Mouse (Mus musculus) spleen, adult 2 months (tissue): Measurements from ENCODE around the gene Kiss1r. TPM values are rescaled to one million over a fixed set of nuclear protein-coding genes. Genes with fewer than 3 reads are reported as not detected.

Experiments used
- DNase-seq, 2 experiments: peaks; one replicate each; pipeline versions ENCODE4 v3.0.0 to v3.0.0-alpha.2; 2012 to 2021; ENCODE audit warnings: low spot score in 2 of 2, low read depth in 1 of 2
- H3K27ac ChIP-seq: fragments of 200-500 bp; 2 replicates; pipeline ENCODE4 v1.5.1; 2012; ENCODE audit warnings: low read length, inconsistent platforms; ENCODE audit not compliant: insufficient read depth
- H3K27me3 ChIP-seq: fragments of 200-500 bp; 2 replicates; pipeline ENCODE4 v1.6.1; 2012; ENCODE audit warnings: mild to moderate bottlenecking, moderate library complexity, low read length, inconsistent platforms; ENCODE audit not compliant: control insufficient read depth, insufficient read depth
- H3K36me3 ChIP-seq: fragments of 200-500 bp; 2 replicates; pipeline ENCODE4 v1.6.1; 2012; ENCODE audit warnings: mild to moderate bottlenecking, low read length, inconsistent platforms; ENCODE audit not compliant: control insufficient read depth, insufficient read depth
- H3K4me1 ChIP-seq: fragments of 200-500 bp; 2 replicates; pipeline ENCODE4 v1.6.1; 2011; ENCODE audit warnings: inconsistent platforms; ENCODE audit not compliant: control insufficient read depth, insufficient read depth, insufficient read length
- H3K4me3 ChIP-seq: fragments of 200-500 bp; 2 replicates; pipeline ENCODE4 v1.5.1; 2011; ENCODE audit warnings: mild to moderate bottlenecking, inconsistent platforms; ENCODE audit not compliant: insufficient read depth, insufficient read length; ENCODE audit errors: extremely low read depth
- CTCF ChIP-seq: fragments of 200-500 bp; IDR thresholded peaks from 2 replicates; pipeline ENCODE4 v1.5.1; 2011; ENCODE audit warnings: mild to moderate bottlenecking, inconsistent platforms; ENCODE audit not compliant: insufficient read depth, insufficient read length, insufficient replicate concordance; ENCODE audit errors: extremely low read depth
- POLR2A ChIP-seq: fragments of 200-500 bp; IDR thresholded peaks from 2 replicates; pipeline ENCODE4 v1.6.1; 2011; ENCODE audit warnings: low read depth, low read length, inconsistent platforms
- WGBS: fragments of 180-500 bp; shearing (Covaris S2); methylation state at CpG from one replicate; pipeline ENCODE4 v1.1.7; 2018; 5-methylcytosine and 5-hydroxymethylcytosine counted together
- polyA plus RNA-seq: library from polyadenylated mRNA; depleted of rRNA; stranded (reverse); fragments of >200 nt; gene quantifications from 2 replicates; pipeline ENCODE4 v1.2.3, GENCODE M21; 2012; rRNA removed

Kiss1r gene
- polyA plus RNA-seq, 1 experiment = 5.3 TPM

- Histone ChIP-seq H3K36me3 (peaks cover 29% of the 10 kb centered on the region), H3K27me3 (peaks cover 10% of the 10 kb centered on the region), H3K4me3 (no peak within 1 kb of the TSS), H3K27ac (no peak within 1 kb of the TSS), H3K4me1 (no peaks in the 10 kb centered on the region; the same call in 1 of the 2 replicates)
- no peak for DNase-seq
- WGBS = 7% methylated on average over 44 of the region's 47 CpGs
- TF ChIP-seq POLR2A (no peak), CTCF (no peak)
These were observed 53.8 kb downstream of the Kiss1r start, which contains the start of gene Grin3b for GRCm38 (mm10) chr10:79970415-79971182. Grin3b (plus strand) TSS chr10:79970715.

GRCm38 (mm10) chr10:79971183-79971497 lies 54.4 kb downstream of the Kiss1r start:
- peaks cover 30% of the 10 kb centered on the region for H3K36me3 ChIP-seq
- no peak overlapping the region for H3K27ac ChIP-seq
- no peak for TF ChIP-seq CTCF
- no peak for TF ChIP-seq POLR2A
- no peak for DNase-seq
- no peaks in the 10 kb centered on the region; the same call in 1 of the 2 replicates for H3K4me1 ChIP-seq
- H3K27me3 ChIP-seq = peaks cover 10% of the 10 kb centered on the region
- no peak overlapping the region for H3K4me3 ChIP-seq
- 9% methylated on average over 21 of the region's 21 CpGs for WGBS

Other genes starting within 250 kb of the Kiss1r start
- gene Tpgs1, start 247.6 kb upstream of the Kiss1r start, polyA plus RNA-seq = 47.9 and 77.7 TPM in 2 replicates
- 119 and 143 TPM in 2 replicates for gene Cdc34, start 234.8 kb upstream of the Kiss1r start, polyA plus RNA-seq
- gene Gzmm, start 228.0 kb upstream of the Kiss1r start, polyA plus RNA-seq = 1.7 and 1.8 TPM in 2 replicates
- gene Bsg, start 212.5 kb upstream of the Kiss1r start, polyA plus RNA-seq = 208 and 255 TPM in 2 replicates
- gene Hcn2, start 200.3 kb upstream of the Kiss1r start, polyA plus RNA-seq = 0.77 and 1.5 TPM in 2 replicates
- gene Polrmt, start 170.4 kb upstream of the Kiss1r start, polyA plus RNA-seq = 60.5 and 62.5 TPM in 2 replicates
- not detected in 2 replicates for gene Fgf22, start 161.9 kb upstream of the Kiss1r start, polyA plus RNA-seq
- gene Rnf126, start 150.0 kb upstream of the Kiss1r start, polyA plus RNA-seq = 122 and 217 TPM in 2 replicates
- 5.8 and 10.9 TPM in 2 replicates for gene Fstl3, start 139.7 kb upstream of the Kiss1r start, polyA plus RNA-seq
- gene Prss57, start 126.0 kb upstream of the Kiss1r start, polyA plus RNA-seq = 1.4 and 1.6 TPM in 2 replicates
- gene Palm, start 123.4 kb upstream of the Kiss1r start, polyA plus RNA-seq = 9.2 and 14.6 TPM in 2 replicates
- gene Misp, start 96.0 kb upstream of the Kiss1r start, polyA plus RNA-seq = 0.07 and 0.18 TPM in 2 replicates
- gene Ptbp1, start 62.5 kb upstream of the Kiss1r start, polyA plus RNA-seq = 251 and 315 TPM in 2 replicates
- gene Prtn3, start 42.5 kb upstream of the Kiss1r start, polyA plus RNA-seq = 25.6 and 39.2 TPM in 2 replicates
- gene Plppr3, start 42.3 kb upstream of the Kiss1r start, polyA plus RNA-seq = 3.6 and 4.0 TPM in 2 replicates
- 33.0 and 61.9 TPM in 2 replicates for gene Elane, start 30.7 kb upstream of the Kiss1r start, polyA plus RNA-seq
- 71.5 and 138 TPM in 2 replicates for gene Cfd, start 26.1 kb upstream of the Kiss1r start, polyA plus RNA-seq
- gene Med16, start 8.0 kb upstream of the Kiss1r start, polyA plus RNA-seq = 46.4 and 73.7 TPM in 2 replicates
- not detected in 2 replicates for gene Gm26602, start 6.1 kb upstream of the Kiss1r start, polyA plus RNA-seq
- 117 and 150 TPM in 2 replicates for gene R3hdm4, start 4.2 kb downstream of the Kiss1r start, polyA plus RNA-seq
- 15.0 and 23.2 TPM in 2 replicates for gene Arid3a, start 10.1 kb downstream of the Kiss1r start, polyA plus RNA-seq
- gene Wdr18, start 43.2 kb downstream of the Kiss1r start, polyA plus RNA-seq = 41.2 and 51.6 TPM in 2 replicates
- gene Grin3b, start 53.7 kb downstream of the Kiss1r start, polyA plus RNA-seq = 0.12 and 0.16 TPM in 2 replicates
- 266 and 371 TPM in 2 replicates for gene Tmem259, start 67.4 kb downstream of the Kiss1r start, polyA plus RNA-seq
- 297 and 409 TPM in 2 replicates for gene Cnn2, start 71.6 kb downstream of the Kiss1r start, polyA plus RNA-seq
- gene Abca7, start 79.5 kb downstream of the Kiss1r start, polyA plus RNA-seq = 50.4 and 64.5 TPM in 2 replicates
- 492 and 574 TPM in 2 replicates for gene Arhgap45, start 99.7 kb downstream of the Kiss1r start, polyA plus RNA-seq
- 139 and 182 TPM in 2 replicates for gene Polr2e, start 122.8 kb downstream of the Kiss1r start, polyA plus RNA-seq
- gene Gpx4, start 130.2 kb downstream of the Kiss1r start, polyA plus RNA-seq = 238 and 259 TPM in 2 replicates
- gene Sbno2, start 188.6 kb downstream of the Kiss1r start, polyA plus RNA-seq = 95.0 and 122 TPM in 2 replicates
- 120 and 144 TPM in 2 replicates for gene Stk11, start 198.8 kb downstream of the Kiss1r start, polyA plus RNA-seq
- gene Atp5d, start 221.7 kb downstream of the Kiss1r start, polyA plus RNA-seq = 592 and 782 TPM in 2 replicates
- 11.9 and 13.4 TPM in 2 replicates for gene Cbarp, start 223.9 kb downstream of the Kiss1r start, polyA plus RNA-seq
- gene Midn, start 231.3 kb downstream of the Kiss1r start, polyA plus RNA-seq = 128 and 157 TPM in 2 replicates
- gene Cirbp, start 249.0 kb downstream of the Kiss1r start, polyA plus RNA-seq = 144 and 151 TPM in 2 replicates